Mouse (Mus musculus) CH12.LX (cell line): ENCODE results near the gene Vps53. TPM values are rescaled to one million over a fixed set of nuclear protein-coding genes. Genes with fewer than 3 reads are reported as not detected.
"Not testable (repeated sequence)": the region's sequence is repeated elsewhere in the genome, so short reads cannot be mapped to it uniquely, and the experiment has no call there.

Source experiments
- DNase-seq: peaks from one replicate; pipeline ENCODE4 v3.0.0-alpha.2; 2013; ENCODE audit errors: extremely low read depth
- H3K27ac ChIP-seq: 2 replicates; pipeline ENCODE4 v1.5.1; 2012; ENCODE audit warnings: low read depth, mild to moderate bottlenecking, control low read depth, moderate library complexity; ENCODE audit not compliant: insufficient read depth
- H3K27me3 ChIP-seq: replicated peaks from 2 replicates; pipeline ENCODE3; 2012; ENCODE audit warnings: inconsistent platforms
- H3K36me3 ChIP-seq, 2 experiments: replicated peaks in 1 of 2; 2 replicates each; pipeline versions ENCODE3 to v1.6.1; 2012; ENCODE audit warnings: inconsistent platforms in 1 of 2, low read length in 1 of 2, mild to moderate bottlenecking in 1 of 2, mixed read lengths in 1 of 2, moderate library complexity in 1 of 2; ENCODE audit not compliant: control insufficient read depth in 1 of 2, insufficient read depth in 1 of 2
- H3K4me1 ChIP-seq, 2 experiments: 2 replicates each; pipeline ENCODE4 v1.6.1; 2012; ENCODE audit warnings: inconsistent platforms in 1 of 2, moderate library complexity in 1 of 2; ENCODE audit not compliant: insufficient read depth in 2 of 2, control insufficient read depth in 1 of 2
- H3K4me2 ChIP-seq: 2 replicates; pipeline ENCODE4 v1.6.1; 2012; ENCODE audit warnings: low read depth, mild to moderate bottlenecking, control low read depth; ENCODE audit not compliant: poor library complexity, insufficient read depth, severe bottlenecking
- H3K4me3 ChIP-seq, 3 experiments: fragments of 150-350 bp in 1 of 3; sonication (generic) in 1 of 3; replicated peaks in 1 of 3; 2 replicates each; pipeline versions ENCODE3 to v1.5.1; 2011 to 2012; ENCODE audit warnings: low read depth in 2 of 3, low read length in 2 of 3, mild to moderate bottlenecking in 2 of 3, moderate library complexity in 2 of 3, control low read depth in 1 of 3, improper control_type of control experiment in 1 of 3, inconsistent platforms in 1 of 3, mixed read lengths in 1 of 3; ENCODE audit not compliant: poor library complexity in 1 of 3
- H3K79me2 ChIP-seq: replicated peaks from 2 replicates; pipeline ENCODE4 v1.6.1; 2012; ENCODE audit warnings: mild to moderate bottlenecking, moderate library complexity; ENCODE audit not compliant: control insufficient read depth, poor library complexity, insufficient read depth, severe bottlenecking; ENCODE audit errors: extremely low read depth
- H3K9ac ChIP-seq: 2 replicates; pipeline ENCODE4 v1.6.1; 2012; ENCODE audit warnings: low read depth, mild to moderate bottlenecking, control low read depth, moderate library complexity; ENCODE audit not compliant: insufficient read depth
- H3K9me3 ChIP-seq: replicated peaks from 2 replicates; pipeline ENCODE3; 2012; ENCODE audit warnings: low read length, inconsistent platforms, mixed read lengths
- BHLHE40 ChIP-seq: IDR thresholded peaks from 2 replicates; pipeline ENCODE4 v1.6.1; 2011; ENCODE audit warnings: mild to moderate bottlenecking, low read depth, low read length, improper control_type of control experiment
- CHD1 ChIP-seq: IDR thresholded peaks from 2 replicates; pipeline ENCODE4 v1.6.1; 2012; ENCODE audit warnings: low read depth, low read length, improper control_type of control experiment, inconsistent platforms
- CHD2 ChIP-seq: IDR thresholded peaks from 2 replicates; pipeline ENCODE4 v1.6.1; 2011; ENCODE audit warnings: low read length, improper control_type of control experiment
- GABPA ChIP-seq: IDR thresholded peaks from 2 replicates; pipeline ENCODE4 v1.6.1; 2012; ENCODE audit warnings: low read depth, low read length, improper control_type of control experiment, inconsistent platforms; ENCODE audit not compliant: insufficient replicate concordance
- HCFC1 ChIP-seq: IDR thresholded peaks from 2 replicates; pipeline ENCODE4 v1.6.1; 2012; ENCODE audit warnings: low read depth, mild to moderate bottlenecking, inconsistent platforms, low read length, improper control_type of control experiment
- IRF4 ChIP-seq: IDR thresholded peaks from 2 replicates; pipeline ENCODE4 v1.6.1; 2014; ENCODE audit warnings: low read depth, mild to moderate bottlenecking, inconsistent platforms, low read length, improper control_type of control experiment
- JUN ChIP-seq: IDR thresholded peaks from 2 replicates; pipeline ENCODE4 v1.6.1; 2011; ENCODE audit warnings: low read depth, mild to moderate bottlenecking, low read length, improper control_type of control experiment, moderate library complexity; ENCODE audit not compliant: insufficient read depth
- JUND ChIP-seq: conservative IDR thresholded peaks from 2 replicates; pipeline ENCODE4 v1.6.1; 2011; ENCODE audit warnings: low read depth, low read length, improper control_type of control experiment
- PAX5 ChIP-seq: IDR thresholded peaks from 2 replicates; pipeline ENCODE4 v1.6.1; 2012; ENCODE audit warnings: low read length, inconsistent platforms, mixed read lengths
- SMC3 ChIP-seq: IDR thresholded peaks from 2 replicates; pipeline ENCODE4 v1.6.1; 2011; ENCODE audit warnings: low read depth, low read length, improper control_type of control experiment
- TBP ChIP-seq: conservative IDR thresholded peaks from 2 replicates; pipeline ENCODE4 v1.6.1; 2011; ENCODE audit warnings: low read depth, low read length, improper control_type of control experiment
- UBTF ChIP-seq: IDR thresholded peaks from 2 replicates; pipeline ENCODE4 v1.6.1; 2012; ENCODE audit warnings: low read depth, mild to moderate bottlenecking, inconsistent platforms, low read length, improper control_type of control experiment, moderate library complexity
- ZKSCAN1 ChIP-seq: IDR thresholded peaks from 2 replicates; pipeline ENCODE4 v1.6.1; 2012; ENCODE audit warnings: low read depth, inconsistent platforms, low read length, improper control_type of control experiment, borderline replicate concordance
- ZNF384 ChIP-seq: IDR thresholded peaks from 2 replicates; pipeline ENCODE4 v1.6.1; 2012; ENCODE audit warnings: low read depth, low read length, improper control_type of control experiment, inconsistent platforms
- dilution Hi-C: fragments of 300-500 bp; cut with MboI; formaldehyde crosslinking; loops from 2 replicates; pipeline ENCODE4 v1.14.3; 2020; ENCODE audit warnings: low sequenced_read_pairs; ENCODE audit not compliant: extremely low pct_unique_long_range_greater_than_20kb, extremely low pct_ligation_motif_present
- in situ Hi-C: fragments of 300-500 bp; cut with MboI; formaldehyde crosslinking; loops from 3 replicates; pipeline ENCODE4 v1.14.3; 2019; ENCODE audit warnings: low sequenced_read_pairs, low pct_ligation_motif_present, low pct_unique_long_range_greater_than_20kb, mixed read lengths
- polyA plus RNA-seq: library from polyadenylated mRNA; unstranded; fragments of >175 nt; gene quantifications from 2 replicates; pipeline ENCODE4 v1.2.1, GENCODE M21; 2012; ENCODE audit warnings: low read depth; ENCODE audit not compliant: insufficient read length
- total RNA-seq, 2 experiments: library from RNA; depleted of rRNA; stranded (reverse); fragments of 300-350 nt in 1 of 2; fragments of >200 nt in 1 of 2; gene quantifications; 2 replicates each; pipeline ENCODE4 v1.2.3; 2012 to 2014

The Vps53 gene
- total and polyA plus RNA-seq, 3 experiments: 56.1 to 70.7 (median 62.2) TPM

- in situ Hi-C loops: no loop called here
- Histone ChIP-seq H3K9me3 (no peaks in the 10 kb centered on the region), H3K9ac (no peak overlapping the region)
- no peak for DNase-seq
- TF ChIP-seq BHLHE40 (no peak), ZNF384 (no peak), JUND (no peak), TBP (no peak), PAX5 (no peak), IRF4 (no peak), GABPA (no peak), CHD1 (no peak), ZKSCAN1 (no peak), SMC3 (no peak), JUN (no peak), UBTF (no peak), HCFC1 (no peak), CHD2 (no peak)
- TF ChIP-seq, all 38 proteins: peak for 0
- no peaks in the 10 kb centered on the region for H3K27me3 ChIP-seq
- no peak overlapping the region for H3K27ac ChIP-seq
- H3K4me2 ChIP-seq: no peak overlapping the region
- dilution Hi-C loops: no loop called here
- peaks cover 20% of the 10 kb centered on the region for H3K79me2 ChIP-seq
- H3K4me1 ChIP-seq: peaks cover 3 to 28% of the 10 kb centered on the region in 2 experiments; a peak in 3 of 4 replicates
- no peak overlapping the region for H3K4me3 ChIP-seq
- peaks cover 49 to 67% of the 10 kb centered on the region in 2 experiments for H3K36me3 ChIP-seq
Measured at GRCm38 (mm10) chr11:76213841-76214240, 34.4 kb upstream of the Vps53 start.

GRCm38 (mm10) chr11:76211595-76211994 lies 32.1 kb upstream of the Vps53 start:
- H3K27me3 ChIP-seq, H3K9me3 ChIP-seq, DNase-seq, H3K27ac ChIP-seq, H3K9ac ChIP-seq, in situ Hi-C loops, dilution Hi-C loops, H3K4me2 ChIP-seq, H3K4me3 ChIP-seq: not testable (repeated sequence)
- Histone ChIP-seq H3K36me3 (peaks cover 61 to 82% of the 10 kb centered on the region in 2 experiments), H3K4me1 (peaks cover 3 to 19% of the 10 kb centered on the region in 2 experiments; a peak in 3 of 4 replicates), H3K79me2 (peaks cover 13% of the 10 kb centered on the region)
